Mouse (Mus musculus): ENCODE measurements at regions not wholly inside any gene's neighbourhood (a gene's known extent, or its start where the extent isn't known, plus 50 kb on each side); places are given as distances from the start of the nearest gene placed in this dataset.

GRCm38 (mm10) chr4:95450286-95450685 lies 107.0 kb upstream of the Fggy start:
- TF ChIP-seq CTCF (IDR thresholded peaks at IDR 0.05; ENCODE audit: low read depth) (no peak), EP300 (optimal IDR thresholded peaks at IDR 0.05) (no peak)
